Mouse (Mus musculus) C3H10T1/2 (cell line): ENCODE data around the gene Oxtr. TPM values are rescaled to one million over a fixed set of nuclear protein-coding genes. Genes with fewer than 3 reads are reported as not detected.

ENCODE experiments used
- polyA plus RNA-seq, 2 experiments: library from polyadenylated mRNA; unstranded; fragments of >200 nt; fragmentation: generic; extraction: Trizol; gene quantifications; one replicate each; pipeline ENCODE4 v1.2.1; 2012; ENCODE audit warnings: missing spikeins in 2 of 2

The Oxtr gene
- not detected for polyA plus RNA-seq

DNA sequence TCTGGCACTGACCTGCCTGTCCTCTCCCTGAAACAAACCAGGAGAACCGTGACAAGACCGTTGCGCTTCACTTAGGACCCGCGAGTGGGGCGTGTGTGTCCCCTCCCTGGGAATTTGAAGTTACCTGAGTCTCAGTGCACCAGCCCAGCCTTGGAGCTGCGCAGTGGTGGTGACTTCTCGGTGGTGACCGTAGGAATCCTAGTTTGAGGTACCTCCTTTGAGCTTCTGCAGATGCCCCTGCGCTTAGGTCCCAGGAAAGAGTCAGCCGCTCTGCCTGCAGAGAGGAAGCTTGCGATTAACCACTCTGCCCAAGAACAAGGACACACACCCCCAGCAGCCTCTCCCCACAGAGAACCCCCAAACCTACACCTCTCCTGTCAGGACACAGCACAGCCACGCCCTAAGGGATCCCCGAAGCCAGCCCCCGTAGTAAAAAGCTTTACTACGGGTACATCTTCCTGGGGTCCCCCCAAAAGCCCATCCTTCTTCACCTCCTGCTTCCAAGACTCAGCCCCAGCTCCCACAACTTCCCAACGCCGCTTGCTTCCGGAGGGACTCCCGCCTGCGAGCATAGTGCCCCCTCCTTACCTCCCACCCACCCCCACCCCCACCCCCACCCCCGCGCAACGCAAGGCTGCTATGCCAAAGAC is at the start of gene Oxtr:
Gene Oxtr (minus strand): TSS at position 34 of the 650 bp plus-strand sequence.

DNA sequence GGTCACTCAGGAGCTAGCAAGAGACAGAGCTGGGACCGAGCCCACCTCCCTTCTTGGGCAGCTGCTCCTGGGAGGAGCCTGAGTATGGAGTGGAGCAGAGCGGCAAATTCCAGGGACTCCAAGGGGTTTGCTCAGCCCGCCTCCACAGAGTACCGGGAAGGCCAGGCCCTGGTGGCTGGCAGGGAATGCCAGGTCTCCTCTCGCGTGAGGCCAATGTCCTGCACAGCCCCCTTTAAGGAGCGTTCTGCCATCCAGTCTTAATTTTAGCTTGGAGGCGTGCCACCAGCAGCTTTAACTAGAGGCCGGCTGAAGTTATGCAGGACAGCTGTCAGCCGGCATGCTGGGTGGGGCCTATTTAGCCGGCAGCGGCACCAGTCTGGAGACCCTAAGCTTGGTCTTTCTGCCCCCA is 30.4 kb downstream of the Oxtr start, which contains the start of gene Cav3:
Gene Cav3 (plus strand): TSS at position 165 of the 409 bp plus-strand sequence.

Other genes with a start within 250 kb of the Oxtr start
- gene Lmcd1, start 216.2 kb downstream of the Oxtr start, polyA plus RNA-seq, result 1 to 10 TPM in 1 of 2 experiments, under 1 TPM in 1; 0.54 to 8.2 TPM
- gene Ssu2, start 101.9 kb downstream of the Oxtr start, polyA plus RNA-seq, result under 1 TPM in 1 of 2 experiments, not detected in 1; 0.04 TPM
- gene Cav3, start 30.4 kb downstream of the Oxtr start, polyA plus RNA-seq, result not detected
- 1 to 10 TPM; 1.0 to 3.6 TPM for gene Rad18, start 206.7 kb upstream of the Oxtr start, polyA plus RNA-seq